23 mouse cellular contexts compared by ENCODE assay signal in the genomic region with DNA sequence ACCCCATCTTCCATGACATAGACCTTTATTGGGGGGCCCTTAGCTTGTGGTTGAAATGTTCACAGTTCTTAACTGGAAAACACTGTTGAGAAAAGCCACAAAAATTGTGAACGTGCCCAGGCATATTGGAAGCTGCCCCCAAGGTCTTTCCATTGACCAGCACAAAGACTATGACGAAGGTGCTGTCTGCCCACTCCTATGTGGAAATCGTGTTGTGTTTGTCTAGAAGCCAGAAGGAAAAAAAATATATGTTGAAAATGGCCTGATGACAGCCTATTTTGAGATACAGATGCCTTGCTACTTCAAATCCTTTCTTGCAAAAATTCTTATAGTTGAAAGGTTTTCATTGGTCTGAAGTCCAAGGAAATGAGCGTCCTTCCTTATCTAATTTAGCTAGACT.
"Had no signal": no experiment of that assay in that cellular context is flagged by ENCODE, and none has a peak within 500 bp of the region (broad histone marks: within the 10 kb centered on the region; RNA-seq: fewer than 3 reads in every experiment).

No protein-coding gene starts in this region.

- H3K27ac ChIP-seq: heart, embryonic 10.5 days; hindbrain, embryonic 10.5 days; hindbrain, embryonic 12.5 days; hindbrain, embryonic 14.5 days; kidney, embryonic 15.5 days; kidney, postnatal 0 days; limb, embryonic 10.5 days; limb, embryonic 12.5 days; liver, embryonic 13.5 days; liver, embryonic 15.5 days had no signal

- H3K36me3 ChIP-seq: heart, embryonic 10.5 days; heart, embryonic 12.5 days; hindbrain, embryonic 10.5 days; hindbrain, embryonic 12.5 days; kidney, embryonic 15.5 days; limb, embryonic 10.5 days; limb, embryonic 12.5 days; liver, embryonic 13.5 days; liver, embryonic 15.5 days had no signal

- H3K4me1 ChIP-seq: heart, embryonic 10.5 days; heart, embryonic 12.5 days; hindbrain, embryonic 10.5 days; hindbrain, embryonic 12.5 days; limb, embryonic 10.5 days; limb, embryonic 12.5 days; liver, embryonic 13.5 days; liver, embryonic 15.5 days had no signal

- H3K9me3 ChIP-seq: heart, embryonic 10.5 days; heart, embryonic 12.5 days; hindbrain, embryonic 10.5 days; hindbrain, embryonic 12.5 days; kidney, embryonic 15.5 days; limb, embryonic 10.5 days; limb, embryonic 12.5 days; liver, embryonic 13.5 days; liver, embryonic 15.5 days had no signal

- H3K4me3 ChIP-seq: heart, embryonic 10.5 days; heart, embryonic 12.5 days; hindbrain, embryonic 10.5 days; hindbrain, embryonic 12.5 days; kidney, embryonic 15.5 days; limb, embryonic 10.5 days; limb, embryonic 12.5 days; liver, embryonic 13.5 days; liver, embryonic 15.5 days had no signal

- H3K9ac ChIP-seq: heart, embryonic 12.5 days; hindbrain, embryonic 12.5 days; hindbrain, embryonic 14.5 days; kidney, embryonic 15.5 days; limb, embryonic 12.5 days; liver, embryonic 13.5 days; liver, embryonic 15.5 days had no signal

- H3K27me3 ChIP-seq: heart, embryonic 12.5 days; hindbrain, embryonic 12.5 days; kidney, embryonic 15.5 days; limb, embryonic 12.5 days; liver, embryonic 13.5 days; liver, embryonic 15.5 days had no signal

- DNase-seq: gastrocnemius, postnatal 14 days; gastrocnemius, postnatal 36 days; heart, adult 18-20 months; heart, postnatal 10 days; heart, postnatal 4 days; kidney, adult 11 months; kidney, adult 2 months; kidney, adult 9 months; kidney, postnatal 14 days; kidney, postnatal 36 days; liver; liver, embryonic 13.5 days had no signal

- H3K4me2 ChIP-seq: heart, embryonic 12.5 days; hindbrain, embryonic 12.5 days; hindbrain, embryonic 14.5 days; kidney, embryonic 15.5 days; limb, embryonic 12.5 days; liver, embryonic 11.5 days; liver, embryonic 13.5 days; liver, embryonic 15.5 days had no signal
